Mouse (Mus musculus): ENCODE data around the gene Fam208a. TPM values are rescaled to one million over a fixed set of nuclear protein-coding genes. Genes with fewer than 3 reads are reported as not detected.

The Fam208a gene
- polyA plus RNA-seq, 1 experiment from 2014 or later = 5.6 TPM

- Histone ChIP-seq H3K9me3 (ENCODE audit: control insufficient read depth, low read length) (no peaks in the 10 kb centered on the region), H3K4me3 (ENCODE audit: low read length) (no peak overlapping the region), H3K36me3 (ENCODE audit: control insufficient read depth, insufficient read depth, low read length) (no peaks in the 10 kb centered on the region), H3K9ac (ENCODE audit: low read depth, low read length) (no peak overlapping the region), H3K27me3 (replicated peaks; ENCODE audit: control insufficient read depth, insufficient read depth, low read length) (no peaks in the 10 kb centered on the region), H3K27ac (ENCODE audit: low read length) (no peak overlapping the region), H3K4me1 (ENCODE audit: control insufficient read depth, insufficient read depth, low read length) (no peaks in the 10 kb centered on the region), H3K4me2 (ENCODE audit: low read depth, low read length) (no peak overlapping the region)
- ATAC-seq = no peak
- WGBS = 67% methylated on average over 3 of the region's 3 CpGs
Measured at GRCm38 (mm10) chr14:27409662-27410061, 19.0 kb upstream of the Fam208a start.

- no peaks in the 10 kb centered on the region for H3K9me3 ChIP-seq (ENCODE audit: control insufficient read depth, low read length)
- no peak overlapping the region for H3K4me3 ChIP-seq (ENCODE audit: low read length)
- H3K4me2 ChIP-seq (ENCODE audit: low read depth, low read length) = no peak overlapping the region
- H3K27ac ChIP-seq (ENCODE audit: low read length) = no peak overlapping the region
- WGBS = 89% methylated on average over 7 of the region's 7 CpGs
- no peaks in the 10 kb centered on the region for H3K4me1 ChIP-seq (ENCODE audit: control insufficient read depth, insufficient read depth, low read length)
- no peak for ATAC-seq
- no peaks in the 10 kb centered on the region for H3K36me3 ChIP-seq (ENCODE audit: control insufficient read depth, insufficient read depth, low read length)
- H3K27me3 ChIP-seq (replicated peaks; ENCODE audit: control insufficient read depth, insufficient read depth, low read length) = no peaks in the 10 kb centered on the region
- H3K9ac ChIP-seq (ENCODE audit: low read depth, low read length) = no peak overlapping the region
Measured at GRCm38 (mm10) chr14:27411492-27411891, 17.1 kb upstream of the Fam208a start.

- Histone ChIP-seq H3K27me3 (replicated peaks; ENCODE audit: control insufficient read depth, insufficient read depth, low read length) (no peaks in the 10 kb centered on the region), H3K4me2 (ENCODE audit: low read depth, low read length) (no peak overlapping the region), H3K4me1 (ENCODE audit: control insufficient read depth, insufficient read depth, low read length) (no peaks in the 10 kb centered on the region), H3K36me3 (ENCODE audit: control insufficient read depth, insufficient read depth, low read length) (no peaks in the 10 kb centered on the region), H3K27ac (ENCODE audit: low read length) (no peak overlapping the region), H3K9ac (ENCODE audit: low read depth, low read length) (no peak overlapping the region), H3K4me3 (ENCODE audit: low read length) (no peak overlapping the region), H3K9me3 (ENCODE audit: control insufficient read depth, low read length) (no peaks in the 10 kb centered on the region)
- no peak for ATAC-seq
- WGBS = 75% methylated on average over 8 of the region's 8 CpGs
Measured at GRCm38 (mm10) chr14:27412699-27413098, 15.9 kb upstream of the Fam208a start.

GRCm38 (mm10) chr14:27413961-27414360 lies 14.7 kb upstream of the Fam208a start:
- H3K4me2 ChIP-seq (ENCODE audit: low read depth, low read length) = no peak overlapping the region
- H3K4me3 ChIP-seq (ENCODE audit: low read length) = no peak overlapping the region
- no peaks in the 10 kb centered on the region for H3K27me3 ChIP-seq (replicated peaks; ENCODE audit: control insufficient read depth, insufficient read depth, low read length)
- no peaks in the 10 kb centered on the region for H3K9me3 ChIP-seq (ENCODE audit: control insufficient read depth, low read length)
- no peaks in the 10 kb centered on the region for H3K36me3 ChIP-seq (ENCODE audit: control insufficient read depth, insufficient read depth, low read length)
- H3K27ac ChIP-seq (ENCODE audit: low read length) = no peak overlapping the region
- 34% methylated on average over 4 of the region's 4 CpGs for WGBS
- H3K9ac ChIP-seq (ENCODE audit: low read depth, low read length) = no peak overlapping the region
- ATAC-seq = no peak
- H3K4me1 ChIP-seq (ENCODE audit: control insufficient read depth, insufficient read depth, low read length) = no peaks in the 10 kb centered on the region

GRCm38 (mm10) chr14:27420816-27421215 lies 7.8 kb upstream of the Fam208a start:
- WGBS = 78% methylated on average over 3 of the region's 3 CpGs
- no peaks in the 10 kb centered on the region for H3K27me3 ChIP-seq (replicated peaks; ENCODE audit: control insufficient read depth, insufficient read depth, low read length)
- H3K4me1 ChIP-seq (ENCODE audit: control insufficient read depth, insufficient read depth, low read length) = no peaks in the 10 kb centered on the region
- H3K9ac ChIP-seq (ENCODE audit: low read depth, low read length) = no peak overlapping the region
- no peak for ATAC-seq
- H3K27ac ChIP-seq (ENCODE audit: low read length) = no peak overlapping the region
- H3K9me3 ChIP-seq (ENCODE audit: control insufficient read depth, low read length) = no peaks in the 10 kb centered on the region
- H3K4me3 ChIP-seq (ENCODE audit: low read length) = no peak overlapping the region
- no peak overlapping the region for H3K4me2 ChIP-seq (ENCODE audit: low read depth, low read length)
- no peaks in the 10 kb centered on the region for H3K36me3 ChIP-seq (ENCODE audit: control insufficient read depth, insufficient read depth, low read length)

GRCm38 (mm10) chr14:27422301-27422700 lies 6.3 kb upstream of the Fam208a start:
- H3K36me3 ChIP-seq (ENCODE audit: control insufficient read depth, insufficient read depth, low read length) = no peaks in the 10 kb centered on the region
- no peak for ATAC-seq
- H3K9ac ChIP-seq (ENCODE audit: low read depth, low read length) = no peak overlapping the region
- no peak overlapping the region for H3K4me2 ChIP-seq (ENCODE audit: low read depth, low read length)
- H3K4me1 ChIP-seq (ENCODE audit: control insufficient read depth, insufficient read depth, low read length) = no peaks in the 10 kb centered on the region
- no peaks in the 10 kb centered on the region for H3K27me3 ChIP-seq (replicated peaks; ENCODE audit: control insufficient read depth, insufficient read depth, low read length)
- no peak overlapping the region for H3K4me3 ChIP-seq (ENCODE audit: low read length)
- H3K27ac ChIP-seq (ENCODE audit: low read length) = no peak overlapping the region
- no peaks in the 10 kb centered on the region for H3K9me3 ChIP-seq (ENCODE audit: control insufficient read depth, low read length)
- 98% methylated on average over 1 of the region's 1 CpGs for WGBS

GRCm38 (mm10) chr14:27428973-27429711 lies 508 bp downstream of the Fam208a start:
- no peaks in the 10 kb centered on the region for H3K27me3 ChIP-seq (replicated peaks; ENCODE audit: control insufficient read depth, insufficient read depth, low read length)
- peak overlapping the region; percentile 95 for H3K9ac ChIP-seq (ENCODE audit: low read depth, low read length)
- H3K4me1 ChIP-seq (ENCODE audit: control insufficient read depth, insufficient read depth, low read length) = no peaks in the 10 kb centered on the region
- WGBS = under 1% methylated on average over 76 of the region's 78 CpGs
- ATAC-seq = peak; percentile 87
- peaks cover 7% of the 10 kb centered on the region for H3K9me3 ChIP-seq (ENCODE audit: control insufficient read depth, low read length)
- peak overlapping the region; percentile 78 for H3K4me3 ChIP-seq (ENCODE audit: low read length)
- peak overlapping the region; percentile 92 for H3K4me2 ChIP-seq (ENCODE audit: low read depth, low read length)
- peak overlapping the region; percentile 99 for H3K27ac ChIP-seq (ENCODE audit: low read length)
- peaks cover 5% of the 10 kb centered on the region; the same call in 1 of the 2 replicates for H3K36me3 ChIP-seq (ENCODE audit: control insufficient read depth, insufficient read depth, low read length)

GRCm38 (mm10) chr14:27430280-27430679 lies 1.6 kb downstream of the Fam208a start:
- Histone ChIP-seq H3K4me1 (ENCODE audit: control insufficient read depth, insufficient read depth, low read length) (no peaks in the 10 kb centered on the region), H3K27ac (ENCODE audit: low read length) (no peak overlapping the region), H3K4me2 (ENCODE audit: low read depth, low read length) (no peak overlapping the region), H3K27me3 (replicated peaks; ENCODE audit: control insufficient read depth, insufficient read depth, low read length) (no peaks in the 10 kb centered on the region), H3K36me3 (ENCODE audit: control insufficient read depth, insufficient read depth, low read length) (peaks cover 5% of the 10 kb centered on the region; the same call in 1 of the 2 replicates), H3K9me3 (ENCODE audit: control insufficient read depth, low read length) (peaks cover 7% of the 10 kb centered on the region), H3K4me3 (ENCODE audit: low read length) (no peak overlapping the region), H3K9ac (ENCODE audit: low read depth, low read length) (no peak overlapping the region)
- WGBS = 91% methylated on average over 4 of the region's 4 CpGs
- ATAC-seq = no peak

- WGBS = 99% methylated on average over 2 of the region's 2 CpGs
- Histone ChIP-seq H3K4me1 (ENCODE audit: control insufficient read depth, insufficient read depth, low read length) (no peaks in the 10 kb centered on the region), H3K4me2 (ENCODE audit: low read depth, low read length) (no peak overlapping the region), H3K27me3 (replicated peaks; ENCODE audit: control insufficient read depth, insufficient read depth, low read length) (no peaks in the 10 kb centered on the region), H3K27ac (ENCODE audit: low read length) (no peak overlapping the region), H3K9me3 (ENCODE audit: control insufficient read depth, low read length) (peaks cover 7% of the 10 kb centered on the region), H3K4me3 (ENCODE audit: low read length) (no peak overlapping the region), H3K9ac (ENCODE audit: low read depth, low read length) (no peak overlapping the region), H3K36me3 (ENCODE audit: control insufficient read depth, insufficient read depth, low read length) (peaks cover 5% of the 10 kb centered on the region; the same call in 1 of the 2 replicates)
- no peak for ATAC-seq
Measured at GRCm38 (mm10) chr14:27432064-27432463, 3.4 kb downstream of the Fam208a start.

- H3K9me3 ChIP-seq (ENCODE audit: control insufficient read depth, low read length) = no peaks in the 10 kb centered on the region
- 94% methylated on average over 1 of the region's 1 CpGs for WGBS
- no peak for ATAC-seq
- H3K4me2 ChIP-seq (ENCODE audit: low read depth, low read length) = no peak overlapping the region
- peaks cover 3% of the 10 kb centered on the region; the same call in 1 of the 2 replicates for H3K36me3 ChIP-seq (ENCODE audit: control insufficient read depth, insufficient read depth, low read length)
- no peaks in the 10 kb centered on the region for H3K27me3 ChIP-seq (replicated peaks; ENCODE audit: control insufficient read depth, insufficient read depth, low read length)
- no peak overlapping the region for H3K4me3 ChIP-seq (ENCODE audit: low read length)
- H3K9ac ChIP-seq (ENCODE audit: low read depth, low read length) = no peak overlapping the region
- H3K4me1 ChIP-seq (ENCODE audit: control insufficient read depth, insufficient read depth, low read length) = no peaks in the 10 kb centered on the region
- no peak overlapping the region for H3K27ac ChIP-seq (ENCODE audit: low read length)
Measured at GRCm38 (mm10) chr14:27436116-27436515, 7.5 kb downstream of the Fam208a start.
